Mouse (Mus musculus) adrenal gland, postnatal 36 days (tissue): ENCODE data around the gene E2f8. TPM values are rescaled to one million over a fixed set of nuclear protein-coding genes. Genes with fewer than 3 reads are reported as not detected.

Experiments used
- DNase-seq, 2 experiments: peaks; one replicate each; pipeline ENCODE4 v3.0.0; 2021; ENCODE audit warnings: mixed read lengths in 1 of 2
- total RNA-seq, 2 experiments: library from RNA; stranded (reverse); gene quantifications; 2 replicates each; pipeline ENCODE4 v1.2.3; 2021

The E2f8 gene
- total RNA-seq, 2 experiments from 2014 or later: 1.9 to 2.2 TPM

- DNase-seq: no peak
These were observed 27.9 kb downstream of the E2f8 start for GRCm38 (mm10) chr7:48853496-48853895.

DNA sequence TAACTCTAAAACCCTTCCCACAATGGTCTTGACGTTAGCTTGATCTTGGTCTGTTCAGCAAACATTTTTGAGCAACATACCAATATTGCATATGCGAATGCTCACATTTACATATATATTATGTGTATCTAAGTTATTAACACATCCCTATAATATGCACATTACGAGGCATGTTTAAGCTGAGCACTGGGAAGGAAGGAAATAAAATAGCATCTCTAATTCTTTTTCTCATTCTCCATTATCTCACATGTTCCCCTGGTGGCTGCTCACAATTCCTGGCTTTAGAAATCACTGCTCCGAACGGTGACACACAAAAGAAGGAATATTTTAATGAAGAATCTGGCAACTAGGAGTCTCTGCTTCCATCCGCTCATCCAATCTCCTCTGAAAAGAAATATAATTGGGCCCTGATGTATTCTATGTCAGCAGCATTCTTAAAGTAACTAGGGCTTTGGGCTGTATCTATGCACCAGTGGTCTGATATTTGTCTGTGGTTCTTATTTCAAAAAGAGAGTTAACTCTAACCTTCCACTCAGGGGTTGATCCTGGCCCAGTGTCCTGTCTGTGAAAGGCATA, 29.8 kb downstream of the E2f8 start:
- no peak for DNase-seq

GRCm38 (mm10) chr7:48847820-48848650, 33.4 kb downstream of the E2f8 start, which contains the start of gene Csrp3:
Gene Csrp3 (minus strand): TSS chr7:48848033.
- no peak for DNase-seq

GRCm38 (mm10) chr7:48846755-48847154, 34.6 kb downstream of the E2f8 start:
- DNase-seq: no peak

- no peak for DNase-seq
These were observed 36.0 kb downstream of the E2f8 start for GRCm38 (mm10) chr7:48845213-48845973.

DNA sequence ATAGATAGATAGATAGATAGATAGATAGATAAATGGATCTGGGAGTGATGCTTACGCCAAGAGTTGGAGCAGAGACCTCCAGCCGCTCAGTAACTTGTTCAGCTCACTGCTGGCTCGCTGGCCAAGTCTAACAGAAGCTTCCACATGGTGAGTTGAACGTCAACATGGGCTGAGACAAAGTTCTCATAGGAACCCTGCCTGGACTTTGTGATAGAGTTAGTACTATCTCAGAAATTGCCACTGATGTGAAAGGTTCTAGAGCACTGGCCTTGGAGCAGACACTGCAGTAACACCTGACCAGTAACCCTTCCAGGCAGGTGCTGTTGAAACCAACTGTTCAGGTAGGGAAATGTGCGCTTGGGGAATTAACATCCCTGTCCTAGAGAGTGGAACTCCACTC, 37.9 kb downstream of the E2f8 start:
- no peak for DNase-seq

- peak in 1 of 2 experiments; percentile 29 for DNase-seq
These were observed 39.0 kb downstream of the E2f8 start for GRCm38 (mm10) chr7:48842353-48842752.

GRCm38 (mm10) chr7:48841538-48841937, 39.9 kb downstream of the E2f8 start:
- DNase-seq: peak in 1 of 2 experiments; percentile 21

DNA sequence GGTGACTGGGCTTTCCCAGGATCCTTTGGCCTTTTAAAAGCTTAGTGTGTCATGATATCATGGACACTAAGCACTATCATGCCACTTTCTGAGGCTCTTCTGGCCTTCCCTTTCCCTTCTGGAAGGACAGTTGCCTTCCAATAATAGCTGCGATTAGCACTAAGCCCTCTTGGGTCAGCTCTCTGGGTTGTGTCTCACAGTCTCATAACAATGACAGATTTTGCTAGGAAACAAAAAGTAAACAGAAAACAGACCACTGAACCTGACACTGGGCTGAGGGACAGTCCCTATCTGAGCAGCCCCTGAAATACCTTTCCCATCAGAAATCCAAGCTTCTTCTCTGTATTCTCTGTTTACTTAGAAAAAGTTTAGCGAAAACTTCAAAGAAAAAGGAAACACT, 40.9 kb downstream of the E2f8 start:
- DNase-seq: no peak

- DNase-seq: no peak
These were observed 43.0 kb downstream of the E2f8 start for GRCm38 (mm10) chr7:48838434-48838833.

DNA sequence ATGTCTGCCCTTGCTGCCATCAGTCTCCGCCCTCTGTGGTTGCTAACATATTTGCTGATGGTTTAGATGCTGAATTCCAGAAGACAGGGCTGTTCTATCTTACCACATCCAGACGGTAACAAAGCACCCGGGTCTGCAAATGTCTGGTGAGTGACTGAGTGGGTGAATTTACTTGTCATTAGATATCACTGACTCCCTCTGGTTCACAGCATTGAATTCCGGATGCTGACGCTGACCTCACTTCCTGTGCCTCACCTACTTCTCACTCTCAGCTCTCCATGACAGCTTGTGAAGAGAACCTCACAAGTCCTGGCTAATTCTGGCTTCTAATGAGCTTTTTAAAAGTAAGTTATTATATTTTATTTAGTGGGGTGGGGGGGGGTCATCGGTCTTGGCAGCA, 44.4 kb downstream of the E2f8 start:
- DNase-seq: no peak

DNA sequence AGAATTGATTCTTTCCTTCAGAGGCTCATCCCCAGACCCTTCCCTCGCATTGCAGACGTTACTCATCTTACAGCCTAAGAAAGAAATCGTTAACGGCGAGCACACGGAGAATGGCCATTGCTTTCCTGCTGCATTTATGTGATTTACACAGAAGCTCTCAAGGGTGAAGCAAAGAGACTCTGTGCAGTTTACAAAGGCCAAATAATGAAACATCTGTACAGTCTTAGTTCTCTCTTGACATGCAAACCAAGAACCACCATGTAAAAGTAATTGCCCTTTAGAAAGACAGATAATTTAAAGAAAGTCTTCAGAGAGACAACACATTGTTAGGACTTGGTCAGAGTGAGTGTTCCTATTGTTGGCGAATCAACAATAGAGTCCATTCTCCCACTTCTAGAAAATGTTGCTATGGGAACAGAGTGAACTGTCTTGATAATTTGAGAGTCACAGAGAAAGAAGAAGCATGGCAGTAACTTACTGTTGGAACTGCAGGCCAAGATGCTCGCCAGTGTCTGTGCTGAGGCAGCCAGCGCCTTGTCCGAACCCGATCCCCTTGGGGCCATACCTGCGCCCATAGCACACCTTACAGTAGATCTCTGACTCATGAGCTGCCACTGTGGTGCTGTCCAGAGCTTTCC, 46.3 kb downstream of the E2f8 start:
- DNase-seq: no peak

- no peak for DNase-seq
These were observed 46.9 kb downstream of the E2f8 start for GRCm38 (mm10) chr7:48834371-48834970.

DNA sequence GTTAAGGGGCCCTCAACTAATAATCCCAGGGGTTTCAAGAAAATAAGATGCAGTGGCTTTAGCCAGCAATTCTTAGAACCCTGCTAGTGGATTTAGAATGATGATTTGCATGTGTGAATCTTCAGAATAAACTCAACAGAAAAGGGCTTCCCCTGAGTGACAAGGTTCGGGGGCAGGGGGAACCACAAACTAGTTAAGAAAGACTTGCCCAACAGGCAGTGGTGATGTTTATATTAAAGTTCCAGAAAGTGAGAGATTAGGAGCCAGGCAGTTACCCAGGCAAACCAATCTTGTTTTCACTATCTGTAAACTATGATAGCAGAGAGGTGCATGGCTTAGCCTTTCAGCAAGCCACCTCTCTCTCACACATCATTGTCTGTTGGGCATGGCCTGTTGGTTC, 48.7 kb downstream of the E2f8 start:
- no peak for DNase-seq

DNA sequence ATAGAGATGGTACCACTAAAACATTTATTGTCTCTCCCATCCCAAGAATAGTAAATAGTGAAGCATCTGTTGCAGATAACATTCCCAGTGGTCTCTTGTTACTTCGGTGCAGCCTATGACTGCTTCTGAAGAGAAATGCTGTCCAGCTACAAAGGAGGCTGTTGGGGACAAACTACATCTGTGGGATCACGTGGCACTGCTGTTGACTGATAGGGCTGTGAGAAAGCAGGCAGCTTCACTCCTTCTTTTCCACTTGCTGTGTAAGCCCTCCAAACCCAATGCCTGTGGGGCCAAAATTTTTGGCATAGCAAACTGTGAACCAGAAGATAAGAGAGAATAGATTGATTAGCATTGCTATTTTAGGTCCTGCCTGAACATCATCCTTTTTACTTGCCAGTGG, 51.0 kb downstream of the E2f8 start:
- no peak for DNase-seq

- DNase-seq: no peak
These were observed 52.1 kb downstream of the E2f8 start for GRCm38 (mm10) chr7:48829177-48829910.

- DNase-seq: no peak
These were observed 56.2 kb downstream of the E2f8 start for GRCm38 (mm10) chr7:48825170-48825569.

GRCm38 (mm10) chr7:48824671-48825070, 56.7 kb downstream of the E2f8 start:
- peak; percentile 12 to 13 for DNase-seq

GRCm38 (mm10) chr7:48823621-48824020, 57.8 kb downstream of the E2f8 start:
- no peak for DNase-seq

GRCm38 (mm10) chr7:48821654-48822053, 59.7 kb downstream of the E2f8 start:
- DNase-seq: no peak
